Mouse (Mus musculus) stomach, embryonic 15.5 days (tissue): ENCODE data around the gene Suz12. TPM values are rescaled to one million over a fixed set of nuclear protein-coding genes. Genes with fewer than 3 reads are reported as not detected.

ENCODE experiments used
- ATAC-seq: fragments of 200-750 bp; cut with Nextera tagmentation; 2 replicates; pipeline ENCODE4 v1.8.0; 2017; ENCODE audit warnings: low read depth, moderate number of reproducible peaks, moderate TSS enrichment; ENCODE audit not compliant: insufficient read depth, low FRiP score
- H3K27ac ChIP-seq: fragments of 300-500 bp; sonication (generic); 2 replicates; pipeline ENCODE4 v1.5.1; 2015; ENCODE audit warnings: mild to moderate bottlenecking, inconsistent platforms
- H3K27me3 ChIP-seq: fragments of 300-500 bp; sonication (generic); replicated peaks from 2 replicates; pipeline ENCODE4 v1.6.1; 2015; ENCODE audit warnings: inconsistent platforms
- H3K36me3 ChIP-seq: fragments of 300-500 bp; sonication (generic); 2 replicates; pipeline ENCODE4 v1.6.1; 2015; ENCODE audit warnings: inconsistent platforms
- H3K4me1 ChIP-seq: fragments of 300-500 bp; sonication (generic); 2 replicates; pipeline ENCODE4 v1.6.1; 2015; ENCODE audit warnings: inconsistent platforms
- H3K4me2 ChIP-seq: fragments of 300-500 bp; sonication (generic); 2 replicates; pipeline ENCODE4 v1.6.1; 2015; ENCODE audit warnings: mild to moderate bottlenecking, inconsistent platforms
- H3K4me3 ChIP-seq: fragments of 300-500 bp; sonication (generic); replicated peaks from 2 replicates; pipeline ENCODE4 v1.5.1; 2015; ENCODE audit warnings: inconsistent platforms
- H3K9ac ChIP-seq: fragments of 300-500 bp; sonication (generic); 2 replicates; pipeline ENCODE4 v1.6.1; 2015; ENCODE audit warnings: inconsistent platforms
- H3K9me3 ChIP-seq: fragments of 300-500 bp; sonication (generic); 2 replicates; pipeline ENCODE4 v1.6.1; 2016; ENCODE audit warnings: inconsistent platforms
- WGBS: fragments of 180-500 bp; shearing (Covaris S2); methylation state at CpG from one replicate; pipeline ENCODE4 v1.1.7; 2015; 5-methylcytosine and 5-hydroxymethylcytosine counted together
- polyA plus RNA-seq: library from polyadenylated mRNA; unstranded; fragments of >200 nt; fragmentation: Nextera tagmentation; extraction: Ambion mirVana; gene quantifications from 2 replicates; pipeline ENCODE4 v1.2.1, GENCODE M21; 2015

Gene Suz12
- polyA plus RNA-seq, 1 experiment from 2014 or later: 22.1 TPM

DNA sequence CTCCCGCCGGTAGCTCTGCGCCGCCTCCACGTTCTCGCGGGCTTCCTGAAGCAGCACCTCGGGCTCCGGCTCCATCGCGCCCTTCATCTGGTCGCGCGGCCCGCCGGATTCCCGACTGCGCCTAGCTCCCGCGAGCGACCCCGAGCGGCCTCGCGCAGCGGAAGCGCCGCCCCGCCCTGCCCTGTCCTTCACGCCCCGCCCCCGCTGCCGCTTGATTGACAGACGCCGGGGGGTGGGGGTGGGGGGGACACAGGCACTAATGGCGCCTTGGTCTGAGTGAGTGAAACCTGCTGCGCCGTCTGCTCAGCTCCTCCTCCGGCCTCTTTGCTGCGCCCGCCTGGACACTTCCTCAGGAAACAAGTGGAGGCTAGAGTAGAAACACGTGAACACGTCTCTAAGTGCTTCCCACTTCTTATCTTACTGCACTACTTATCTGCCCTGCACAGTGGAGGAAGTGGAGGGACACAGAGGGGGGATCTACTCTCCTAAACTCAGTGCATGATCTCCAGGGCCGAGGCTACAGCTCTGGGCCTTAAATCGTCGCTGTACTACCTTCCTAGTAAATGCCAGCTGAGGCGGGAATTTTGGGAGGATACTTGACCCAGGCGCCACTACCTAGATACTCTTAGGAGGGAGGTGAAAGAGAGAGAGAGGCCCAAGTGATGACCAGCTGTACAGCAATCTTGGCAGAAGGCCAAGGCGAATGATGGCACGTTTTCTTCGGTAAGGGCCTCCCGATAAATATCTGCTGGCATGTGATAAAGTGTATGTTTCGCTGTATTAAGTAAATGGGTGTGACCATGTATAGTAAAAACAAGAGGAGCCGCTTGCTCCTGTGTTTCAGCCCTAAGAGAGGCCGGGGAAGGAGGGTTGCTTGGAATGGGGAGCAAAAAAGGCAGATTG lies 88.2 kb downstream of the Suz12 start, which contains the start of gene Crlf3:
TSS of gene Crlf3 (minus strand) at position 166 of the 903 bp plus-strand sequence.
- Histone ChIP-seq H3K27me3 (no peaks in the 10 kb centered on the region), H3K36me3 (no peaks in the 10 kb centered on the region), H3K9me3 (no peaks in the 10 kb centered on the region), H3K4me1 (peaks cover 14% of the 10 kb centered on the region), H3K4me2 (peak within 1 kb of the TSS; percentile 67), H3K4me3 (peak within 1 kb of the TSS; percentile 98), H3K9ac (peak within 1 kb of the TSS; percentile 99), H3K27ac (peak within 1 kb of the TSS; percentile 97)
- WGBS: 1% methylated on average over 55 of the region's 55 CpGs
- ATAC-seq: peak; percentile 91

DNA sequence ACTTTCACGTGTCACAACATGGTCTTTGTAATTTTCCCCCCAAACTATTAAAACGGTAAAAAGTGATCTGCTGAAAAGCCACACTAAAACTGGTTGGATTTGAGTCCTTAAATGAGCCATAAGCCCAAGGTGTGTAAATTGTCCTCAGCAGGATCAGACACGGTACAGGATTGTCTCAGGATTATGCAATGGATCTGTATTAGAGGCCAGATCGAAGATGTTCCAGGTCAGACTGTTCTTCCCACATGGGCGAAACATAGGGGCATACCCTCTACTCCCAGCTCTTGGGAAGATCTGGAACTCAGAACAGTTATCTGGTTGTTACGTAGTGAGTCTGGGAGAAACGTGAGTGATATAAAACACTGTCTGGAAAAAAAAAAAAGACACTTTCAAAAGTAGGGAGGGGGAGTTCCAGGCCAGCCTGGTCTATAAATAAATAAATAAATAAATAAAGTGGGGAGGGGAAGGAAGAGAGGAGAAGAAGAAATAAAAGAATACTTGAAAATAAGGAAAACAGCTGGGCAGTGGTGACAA lies 88.9 kb downstream of the Suz12 start:
- Histone ChIP-seq H3K9me3 (no peaks in the 10 kb centered on the region), H3K4me2 (peak overlapping the region; percentile 67), H3K4me1 (peaks cover 14% of the 10 kb centered on the region), H3K27ac (peak overlapping the region; percentile 97; the same call in 1 of the 2 replicates), H3K4me3 (no peak overlapping the region), H3K9ac (no peak overlapping the region), H3K27me3 (no peaks in the 10 kb centered on the region), H3K36me3 (no peaks in the 10 kb centered on the region)
- ATAC-seq: no peak
- 72% methylated on average over 7 of the region's 7 CpGs for WGBS

Other genes with a start within 250 kb of the Suz12 start
- 41.9 and 46.3 TPM in 2 replicates for gene Utp6, start 30.7 kb upstream of the Suz12 start, polyA plus RNA-seq
- gene Crlf3, start 87.9 kb downstream of the Suz12 start, polyA plus RNA-seq: 31.0 and 39.5 TPM in 2 replicates
- gene Atad5, start 96.3 kb downstream of the Suz12 start, polyA plus RNA-seq: 9.3 and 9.6 TPM in 2 replicates
- gene Tefm, start 149.1 kb downstream of the Suz12 start, polyA plus RNA-seq: 26.5 and 27.8 TPM in 2 replicates
- 4.2 and 4.7 TPM in 2 replicates for gene Adap2, start 161.0 kb downstream of the Suz12 start, polyA plus RNA-seq
- gene Rnf135, start 190.7 kb downstream of the Suz12 start, polyA plus RNA-seq: 10.3 and 12.5 TPM in 2 replicates
- gene Rhot1, start 215.9 kb downstream of the Suz12 start, polyA plus RNA-seq: 47.7 and 49.0 TPM in 2 replicates